Mouse (Mus musculus) bone marrow macrophage, adult 2 months (primary cell): ENCODE measurements around the gene Col13a1.

ENCODE experiments used
- CTCF ChIP-seq: IDR thresholded peaks from 2 replicates; pipeline ENCODE4 v1.5.1; 2012; ENCODE audit warnings: low read depth, mild to moderate bottlenecking, low read length, moderate library complexity
- POLR2A ChIP-seq: IDR thresholded peaks from 2 replicates; pipeline ENCODE4 v1.6.1; 2012; ENCODE audit warnings: mild to moderate bottlenecking, low read depth, low read length, borderline replicate concordance

- no peak for TF ChIP-seq CTCF
- TF ChIP-seq POLR2A = no peak
Observed at GRCm38 (mm10) chr10:62006371-62006770, 27.5 kb upstream of the Col13a1 start.
